Mouse (Mus musculus) cerebellum, adult 9-11 months (tissue): ENCODE results near the gene Ncan.
"Not testable (repeated sequence)": the region's sequence is repeated elsewhere in the genome, so short reads cannot be mapped to it uniquely, and the experiment has no call there.

ENCODE experiments used
- DNase-seq: peaks from one replicate; pipeline ENCODE4 v3.0.0; 2022

Ncan gene

GRCm38 (mm10) chr8:70081976-70082375 lies 38.7 kb downstream of the Ncan start:
- peak; percentile 47 for DNase-seq

GRCm38 (mm10) chr8:70073682-70074081 lies 47.0 kb downstream of the Ncan start:
- DNase-seq = no peak

- no peak for DNase-seq
These were observed 47.6 kb downstream of the Ncan start for GRCm38 (mm10) chr8:70073120-70073519.

GRCm38 (mm10) chr8:70072441-70073069 lies 48.1 kb downstream of the Ncan start, which contains the start of gene Tm6sf2:
TSS of gene Tm6sf2 (plus strand) at chr8:70072924.
- no peak for DNase-seq

- DNase-seq = no peak
These were observed 48.7 kb downstream of the Ncan start for GRCm38 (mm10) chr8:70071836-70072440.

GRCm38 (mm10) chr8:70057721-70058120 lies 63.0 kb downstream of the Ncan start:
- no peak for DNase-seq

- not testable (repeated sequence) for DNase-seq
These were observed 70.2 kb downstream of the Ncan start for GRCm38 (mm10) chr8:70050434-70050833.

- DNase-seq = no peak
These were observed 71.0 kb downstream of the Ncan start for GRCm38 (mm10) chr8:70049662-70050061.

GRCm38 (mm10) chr8:70043996-70044395 lies 76.7 kb downstream of the Ncan start:
- peak; percentile 42 for DNase-seq
